Mouse (Mus musculus): Measurements from ENCODE around the gene Elk3.
A peak's percentile ranks its signal among the peaks of the same experiment; 100 is the strongest.
"Not testable (repeated sequence)": the region's sequence is repeated elsewhere in the genome, so short reads cannot be mapped to it uniquely, and the experiment has no call there.

Elk3 gene

DNA sequence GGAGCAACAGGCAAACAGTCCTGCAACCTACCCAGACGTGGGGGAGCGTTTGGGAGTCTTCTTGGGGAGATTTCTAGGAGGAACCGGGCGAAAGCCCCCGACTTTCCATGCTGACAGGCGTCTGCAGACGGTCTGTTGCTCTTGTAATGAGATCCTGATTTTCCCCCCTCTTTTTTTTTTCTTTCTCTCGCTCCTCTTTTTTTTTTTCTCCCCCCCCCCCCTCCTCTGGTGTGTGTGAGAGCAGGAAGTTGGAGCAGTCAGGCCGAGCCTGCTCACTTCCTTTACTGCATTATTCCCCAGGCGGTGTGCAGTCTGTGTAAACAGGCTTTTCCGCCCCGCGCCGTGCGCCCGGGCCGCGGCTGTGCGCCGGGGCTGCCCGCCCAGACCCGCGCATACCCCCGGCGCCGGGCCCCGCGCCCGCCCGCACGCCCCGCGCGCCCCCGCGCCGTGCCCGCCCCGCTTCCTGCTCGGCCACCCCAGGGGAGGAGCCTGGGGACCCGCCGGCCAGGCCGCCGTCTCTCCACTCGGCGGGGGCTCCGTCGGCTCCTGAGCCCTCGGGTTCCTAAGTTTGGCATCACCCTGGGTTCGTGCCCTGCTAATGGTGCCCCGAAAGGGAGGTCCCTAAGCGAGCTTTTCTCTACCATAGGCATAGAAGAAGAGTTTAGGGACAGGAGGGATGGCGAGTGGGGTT is at the start of gene Elk3:
Elk3 (minus strand) TSS at position 415 of the 691 bp plus-strand sequence.
- DNase-seq = peak; percentile 74

DNA sequence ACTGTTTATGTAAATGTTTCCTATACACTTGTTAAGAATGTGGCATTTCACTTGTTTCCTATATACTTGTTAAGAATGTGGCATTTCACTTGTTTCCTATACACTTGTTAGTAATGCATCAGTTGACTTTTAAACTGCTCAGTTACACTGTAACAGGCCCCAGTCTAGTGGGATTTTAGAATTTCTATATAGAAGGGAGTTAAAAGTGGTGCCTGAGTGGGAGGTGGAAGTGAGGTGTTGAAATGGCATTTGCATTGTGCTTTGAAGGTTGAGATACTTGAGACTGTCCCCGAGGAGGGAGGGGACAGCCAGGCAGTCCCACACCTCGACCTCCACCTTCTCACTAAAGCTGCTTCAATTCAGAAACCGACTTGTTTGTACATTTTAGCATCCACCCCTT is 49.7 kb upstream of the Elk3 start:
- DNase-seq = no peak

DNA sequence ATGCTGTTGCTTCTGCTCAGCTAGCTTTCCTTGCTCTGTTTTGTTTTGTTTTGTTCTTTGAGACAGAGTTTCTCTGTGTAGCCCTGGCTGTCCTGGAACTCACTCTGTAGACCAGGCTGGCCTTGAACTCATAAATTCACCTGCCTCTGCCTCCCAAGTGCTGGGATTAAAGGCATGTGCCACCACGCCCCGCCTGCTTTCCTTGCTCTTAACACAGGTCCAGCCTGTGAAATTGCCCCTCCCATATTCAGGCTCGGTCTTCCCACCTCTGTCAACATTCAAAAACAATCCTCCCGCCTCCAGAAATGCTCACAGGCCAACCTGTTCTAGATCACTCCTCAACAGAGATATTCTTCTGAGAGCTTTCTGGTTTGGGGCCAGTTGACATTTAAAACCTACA is 49.3 kb upstream of the Elk3 start:
- not testable (repeated sequence) for DNase-seq

DNA sequence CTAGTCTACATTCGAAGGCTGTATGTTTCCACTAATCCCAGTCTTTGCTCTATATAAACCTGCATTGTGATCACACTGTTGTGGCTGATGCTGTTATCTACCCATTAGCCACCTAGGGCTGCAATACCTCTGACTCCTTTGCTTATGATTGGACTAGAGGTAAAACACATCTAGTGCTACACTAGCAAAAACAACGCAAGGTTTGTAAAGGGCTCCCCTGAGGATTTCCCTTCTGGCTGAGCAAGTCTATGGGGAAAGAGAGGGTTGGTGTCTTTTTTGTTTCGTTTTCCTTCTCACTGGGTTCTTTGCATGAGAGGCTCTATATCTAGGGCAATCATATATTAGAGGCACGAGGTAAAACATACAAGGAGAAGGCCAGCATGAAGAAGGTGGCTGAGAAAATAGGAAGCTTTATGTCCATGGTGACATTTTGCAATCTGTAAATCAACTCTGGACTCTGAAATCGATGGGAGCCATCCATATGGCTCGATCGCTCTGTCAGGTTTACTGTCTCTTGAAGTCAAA is 48.5 kb upstream of the Elk3 start:
- peak in 1 of 2 experiments; percentile 30 for DNase-seq

DNA sequence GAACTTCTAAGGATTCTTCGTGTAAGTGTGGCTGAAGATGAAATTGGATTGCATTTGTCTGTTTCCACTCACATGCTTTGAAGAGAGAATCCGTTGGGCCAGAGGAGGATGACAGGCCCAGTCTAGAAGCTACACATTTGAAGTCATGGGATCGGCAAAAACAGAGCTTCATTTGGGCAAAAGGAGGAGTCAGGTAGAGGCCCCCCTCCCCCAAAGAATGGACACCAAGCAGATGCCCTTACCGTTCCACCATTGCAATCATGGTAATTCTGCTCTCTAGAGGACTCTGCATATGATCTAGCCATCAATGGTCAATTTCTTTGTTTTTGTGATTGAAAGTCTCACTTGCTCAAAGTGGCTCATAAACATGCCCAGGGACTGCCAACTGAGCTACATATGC is 47.9 kb upstream of the Elk3 start:
- DNase-seq = no peak

DNA sequence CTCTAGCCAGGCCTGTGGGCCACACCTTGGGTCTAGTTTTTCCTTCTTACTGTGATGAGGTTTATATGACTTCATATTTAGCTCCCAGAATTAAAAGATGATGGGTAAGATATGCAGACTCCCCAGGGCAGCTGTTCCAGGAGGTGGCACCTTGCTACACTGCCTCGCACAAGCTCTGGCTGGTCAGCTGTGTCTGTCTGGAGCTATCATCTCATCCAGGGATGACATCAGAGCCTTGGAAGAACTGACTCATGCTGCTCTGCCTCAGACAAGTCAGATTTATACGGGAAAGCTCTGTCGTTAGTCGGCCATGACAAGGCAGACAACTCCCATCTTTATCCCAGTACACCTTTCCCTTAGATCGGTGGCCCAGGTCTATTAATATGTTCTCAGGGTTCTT is 46.2 kb upstream of the Elk3 start:
- no peak for DNase-seq

DNA sequence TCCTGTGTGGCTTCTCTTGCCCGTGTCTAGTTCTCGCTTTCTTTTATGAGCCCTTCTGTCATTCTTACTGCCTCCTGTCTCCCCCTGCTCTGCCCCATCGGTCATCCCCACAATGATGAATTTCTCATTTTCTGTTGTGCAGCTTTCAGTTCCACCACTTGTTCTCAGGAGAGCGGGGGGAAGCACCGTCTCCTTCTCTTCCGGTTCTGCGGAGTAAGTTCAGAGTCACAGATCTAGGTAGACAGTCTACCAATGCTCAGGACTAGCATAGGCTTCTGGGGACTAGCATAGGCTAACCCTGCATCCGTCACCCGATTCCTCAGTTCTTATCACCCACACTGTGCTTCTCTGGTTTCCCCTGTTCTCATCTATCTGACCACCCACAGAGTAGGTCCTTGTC is 45.2 kb upstream of the Elk3 start:
- peak; percentile 55 to 57 for DNase-seq

DNA sequence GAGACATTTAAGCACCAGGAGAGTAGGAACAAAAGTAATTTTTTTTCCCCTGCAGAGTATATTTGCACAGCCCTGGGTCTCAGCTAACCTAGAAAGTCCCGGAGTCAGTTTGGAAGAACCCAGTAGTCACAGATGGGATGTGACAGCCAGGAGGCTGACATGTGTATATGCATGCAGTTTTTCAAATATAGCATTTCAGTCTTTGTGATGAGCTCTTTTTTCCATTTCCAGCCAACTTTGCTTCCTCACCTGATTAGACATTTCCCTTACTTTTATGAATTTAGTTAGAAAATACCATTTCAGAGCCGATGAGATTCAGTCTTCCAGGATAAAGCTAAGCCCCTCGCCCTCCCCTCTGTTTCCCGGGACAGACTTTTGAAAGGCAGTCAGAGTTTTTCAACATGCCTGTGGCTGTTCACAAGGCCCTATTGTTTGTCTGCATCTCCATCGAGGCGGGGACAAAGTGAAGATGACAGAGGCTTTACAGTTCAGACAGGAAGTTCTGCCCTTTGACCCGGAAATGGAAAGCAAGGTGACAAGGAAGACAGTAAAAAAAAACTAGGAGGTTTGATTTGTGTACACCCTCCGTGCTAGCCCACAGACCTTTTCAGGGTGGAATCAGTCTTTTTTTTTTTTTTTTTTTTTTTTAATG is 44.5 kb upstream of the Elk3 start:
- DNase-seq = peak; percentile 45 to 46

DNA sequence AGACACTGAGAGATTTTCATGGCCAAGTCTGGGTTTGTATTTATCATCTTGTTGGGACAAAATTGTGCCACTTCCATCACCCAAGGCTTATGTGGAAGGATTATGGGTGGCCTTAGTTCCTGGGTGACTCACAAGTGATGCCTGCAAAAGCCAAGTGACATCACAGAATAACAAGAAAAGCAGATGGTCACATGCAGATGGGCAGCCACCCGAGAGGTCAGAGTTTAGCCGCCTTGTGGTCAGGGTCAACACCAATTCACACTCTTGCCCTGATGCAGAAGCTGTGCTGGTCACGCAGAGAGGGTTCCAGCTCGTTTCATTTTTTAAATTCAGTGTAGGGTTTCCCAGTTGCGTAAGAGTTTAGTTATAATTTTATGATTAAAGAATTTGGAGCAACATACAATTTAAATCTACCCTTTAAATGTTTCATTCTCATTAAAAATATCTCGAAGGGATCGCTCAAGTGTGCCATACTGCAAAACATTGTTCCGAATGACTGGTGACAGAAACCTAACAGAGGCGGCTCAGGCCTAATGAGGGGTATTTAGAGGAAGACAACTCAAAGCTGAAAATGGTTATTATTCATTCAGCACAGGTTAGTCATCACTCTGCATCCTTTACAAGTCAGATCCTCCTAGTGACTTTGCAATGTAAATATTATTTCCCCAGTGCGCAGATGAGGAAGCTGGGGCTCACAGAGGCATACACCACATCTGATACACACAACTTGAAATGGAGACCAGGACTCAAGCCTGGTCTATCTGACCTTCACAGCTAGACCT is 42.8 kb upstream of the Elk3 start:
- DNase-seq = peak; percentile 51 to 63

DNA sequence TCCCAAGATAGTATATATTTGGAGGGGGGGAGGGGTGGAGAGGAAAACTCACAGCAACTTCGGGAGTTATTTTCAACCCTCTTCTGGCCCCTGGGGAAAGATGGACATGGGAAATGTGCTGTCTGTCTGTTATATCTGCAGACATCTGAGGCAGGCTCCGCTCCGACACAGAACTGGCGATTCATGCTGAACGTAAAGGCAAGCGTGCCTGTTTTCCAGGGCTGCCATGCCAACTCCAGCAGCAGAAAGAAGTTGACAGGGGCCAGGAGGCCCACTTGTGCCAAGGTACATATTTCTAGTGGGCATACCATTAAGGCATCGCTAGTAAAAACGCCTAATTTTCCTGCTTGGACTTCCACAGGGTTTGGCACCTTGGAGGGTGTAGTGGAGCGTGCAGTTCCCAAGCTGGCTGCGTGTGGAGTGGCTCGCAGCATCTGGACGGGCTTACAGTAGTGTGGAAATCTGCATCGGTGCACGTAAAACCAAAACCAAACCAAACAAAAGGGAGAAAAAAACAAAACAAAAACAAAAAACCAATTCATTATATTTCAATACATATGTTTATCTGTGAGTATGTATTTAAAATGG is 37.1 kb upstream of the Elk3 start:
- DNase-seq = no peak

DNA sequence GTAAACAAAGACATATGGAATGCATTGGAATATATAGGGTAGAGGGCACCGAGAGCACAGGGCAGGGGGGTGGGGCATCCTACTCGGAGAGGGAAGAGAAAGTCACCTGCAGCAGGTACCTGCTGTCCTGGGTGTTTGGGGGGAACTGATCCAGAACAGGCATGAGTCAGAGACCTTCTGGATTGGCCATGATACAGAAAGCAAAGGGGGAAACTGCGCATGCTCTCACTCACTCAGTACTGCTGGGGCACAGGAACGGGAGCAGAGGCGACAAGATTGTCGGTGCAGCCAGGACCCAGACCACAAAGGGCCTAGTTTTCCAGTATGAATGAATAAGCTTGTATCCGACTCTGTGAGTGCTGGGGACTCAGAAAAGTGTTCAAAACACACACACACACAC is 36.5 kb upstream of the Elk3 start:
- DNase-seq = peak; percentile 37 to 38

DNA sequence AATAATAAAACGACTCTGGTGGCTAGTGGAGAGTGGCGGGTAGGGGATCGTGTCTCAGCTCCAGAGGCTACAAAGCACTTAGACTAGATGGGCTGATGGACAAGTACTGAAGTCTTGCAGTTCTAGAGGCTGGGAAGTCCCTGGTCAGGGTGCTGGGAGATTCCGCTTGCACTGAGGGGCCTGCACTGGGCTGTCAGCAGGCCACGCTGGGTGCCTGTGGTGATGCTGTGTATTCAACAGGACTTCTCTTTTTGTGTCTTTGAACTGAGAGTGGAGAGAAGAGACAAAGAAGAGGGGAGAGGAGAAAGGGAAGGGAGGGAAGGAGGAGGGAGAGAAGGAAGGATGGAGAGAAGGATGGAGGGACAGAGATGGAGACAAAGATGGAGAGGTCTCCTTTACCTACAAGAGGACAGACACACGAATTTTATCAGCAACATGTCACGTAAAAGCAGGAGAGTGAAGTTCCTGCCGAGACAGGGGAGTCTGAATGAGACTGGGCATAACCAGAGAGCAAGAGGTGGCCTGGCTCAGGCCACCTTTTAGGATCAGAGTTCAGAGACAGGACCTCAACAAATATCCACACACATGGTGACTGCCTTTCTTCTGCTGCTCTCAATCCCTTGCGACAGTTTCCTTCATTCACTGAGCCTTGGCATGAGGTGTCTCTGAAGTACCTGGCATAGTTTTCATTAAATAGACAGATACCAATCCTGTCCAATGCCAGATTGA is 35.4 kb upstream of the Elk3 start:
- no peak for DNase-seq

DNA sequence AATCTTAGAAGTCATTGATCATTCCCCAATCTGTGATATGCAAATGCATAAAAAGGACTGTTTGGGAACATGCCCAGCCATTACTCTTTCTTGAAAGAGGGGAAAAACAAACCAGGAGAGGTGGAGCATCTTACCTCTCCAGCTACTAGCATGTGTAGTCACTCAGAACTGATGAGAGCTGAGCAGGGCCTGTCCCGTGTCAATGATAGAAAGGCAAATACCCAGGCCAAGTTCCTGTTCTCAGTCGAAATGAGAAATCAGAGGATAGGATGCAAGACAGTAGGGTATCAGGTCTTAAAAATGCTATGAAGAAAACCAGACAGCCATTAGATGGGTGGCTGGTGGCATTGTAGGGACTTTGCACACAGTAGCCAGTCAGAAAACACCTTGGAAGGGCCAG is 34.6 kb upstream of the Elk3 start:
- no peak for DNase-seq

DNA sequence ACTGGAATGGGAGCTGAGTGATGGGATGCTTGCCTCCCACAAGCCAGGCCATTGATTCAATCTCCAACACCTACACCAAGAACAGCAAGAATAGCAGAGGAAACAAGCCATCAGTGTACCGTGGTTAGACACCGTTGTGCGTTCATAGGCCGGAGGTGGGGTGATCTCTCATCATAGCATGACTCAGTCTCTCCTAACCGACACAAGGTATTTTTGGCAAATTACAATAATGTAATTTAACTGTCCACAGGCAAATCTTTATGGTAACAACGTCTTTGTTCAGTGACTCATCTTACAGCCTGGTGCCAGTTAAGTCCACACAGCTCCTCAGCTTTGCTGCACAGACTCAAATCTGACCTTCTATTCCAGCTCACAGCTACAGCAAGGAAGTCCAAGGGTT is 32.5 kb upstream of the Elk3 start:
- DNase-seq = no peak

DNA sequence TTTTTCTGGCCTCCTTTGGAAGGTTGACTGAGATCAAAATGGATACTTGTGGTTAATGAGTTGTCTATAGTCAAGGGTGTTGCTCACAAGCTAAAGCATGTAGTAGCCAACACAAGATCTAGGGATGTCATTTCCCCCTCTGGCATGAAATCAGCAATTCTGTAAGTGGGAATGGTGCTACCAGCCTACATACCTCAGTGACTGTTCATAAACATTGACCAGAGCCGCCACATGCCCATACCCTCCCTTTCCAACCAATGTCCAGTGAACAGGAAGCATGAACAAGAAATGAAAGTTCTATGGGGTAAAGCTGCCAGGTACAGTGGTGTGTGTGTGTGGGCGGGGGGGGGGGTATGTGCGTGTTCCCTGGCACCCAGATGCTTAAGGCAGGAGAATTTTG is 32.1 kb upstream of the Elk3 start:
- DNase-seq = no peak

DNA sequence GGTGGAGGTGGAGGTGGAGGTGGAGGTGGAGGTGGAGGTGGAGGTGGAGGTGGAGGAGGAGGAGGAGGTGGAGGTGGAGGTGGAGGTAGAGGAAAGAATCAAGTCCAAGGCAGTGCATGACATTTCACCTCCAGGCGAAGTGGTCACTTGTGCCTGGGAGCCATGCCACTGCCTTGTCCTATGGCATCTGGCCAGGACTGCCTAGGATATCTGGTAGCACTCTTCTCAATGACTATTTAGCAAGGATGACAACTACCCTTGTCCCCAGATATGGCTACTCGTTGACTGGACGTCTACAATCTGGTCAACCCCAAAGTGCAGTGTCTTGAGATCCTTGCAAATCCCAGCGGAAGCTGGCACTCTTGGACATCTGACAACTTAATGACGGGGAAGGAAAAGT is 27.6 kb upstream of the Elk3 start:
- no peak for DNase-seq

DNA sequence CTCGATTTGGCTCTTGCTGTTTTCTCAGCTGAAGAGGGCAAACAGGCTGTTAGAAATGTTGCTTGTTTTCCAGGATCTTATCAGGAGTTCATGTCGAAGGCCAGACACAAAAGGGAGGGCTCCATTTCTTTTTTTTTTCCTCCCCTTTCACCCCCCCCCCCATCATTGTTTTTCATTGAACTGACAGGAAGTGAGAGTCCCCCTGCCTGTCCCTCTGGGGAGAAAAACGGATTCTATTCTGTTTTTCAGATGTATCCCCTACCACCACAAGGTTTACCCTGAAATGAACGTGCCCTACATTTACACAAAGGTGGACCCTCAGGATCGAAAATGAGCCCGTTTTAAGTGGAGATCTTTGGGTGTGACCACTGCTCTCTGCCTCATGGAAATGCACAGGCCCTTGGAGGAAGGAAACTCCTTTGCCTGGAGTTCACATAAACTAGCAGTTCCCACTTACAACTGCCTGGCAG is 25.6 kb upstream of the Elk3 start:
- peak; percentile 36 to 41 for DNase-seq

DNA sequence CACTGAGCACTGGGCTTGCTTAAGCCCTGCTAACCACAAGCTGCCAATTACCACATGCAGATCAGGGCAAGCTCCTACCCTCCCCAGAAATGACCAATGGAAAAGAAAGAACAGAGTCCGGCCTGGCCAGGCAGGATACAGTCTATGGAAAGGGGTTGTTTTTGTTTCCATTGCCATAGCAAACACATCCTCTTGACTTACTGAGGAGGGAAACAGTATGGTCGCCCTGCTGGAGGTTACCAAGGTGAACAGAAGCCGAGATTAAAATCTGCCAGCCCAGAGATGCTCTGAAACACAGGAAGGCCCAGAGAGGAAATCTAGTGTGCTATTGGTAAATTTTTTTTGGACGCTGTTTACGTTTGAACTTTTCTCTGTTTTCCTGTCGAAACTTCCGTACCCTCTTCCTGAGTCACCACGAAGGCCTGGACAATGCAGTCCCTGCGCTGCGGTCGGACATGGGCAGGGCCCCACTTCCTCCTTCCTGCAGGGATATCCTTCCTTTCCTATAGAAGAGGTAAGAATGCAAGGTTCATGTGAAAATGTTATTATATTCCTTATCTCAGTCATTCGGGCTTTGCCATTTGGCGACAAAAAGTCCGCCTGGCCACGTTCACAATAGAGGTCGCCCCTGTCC is 25.0 kb upstream of the Elk3 start:
- peak; percentile 51 to 52 for DNase-seq

DNA sequence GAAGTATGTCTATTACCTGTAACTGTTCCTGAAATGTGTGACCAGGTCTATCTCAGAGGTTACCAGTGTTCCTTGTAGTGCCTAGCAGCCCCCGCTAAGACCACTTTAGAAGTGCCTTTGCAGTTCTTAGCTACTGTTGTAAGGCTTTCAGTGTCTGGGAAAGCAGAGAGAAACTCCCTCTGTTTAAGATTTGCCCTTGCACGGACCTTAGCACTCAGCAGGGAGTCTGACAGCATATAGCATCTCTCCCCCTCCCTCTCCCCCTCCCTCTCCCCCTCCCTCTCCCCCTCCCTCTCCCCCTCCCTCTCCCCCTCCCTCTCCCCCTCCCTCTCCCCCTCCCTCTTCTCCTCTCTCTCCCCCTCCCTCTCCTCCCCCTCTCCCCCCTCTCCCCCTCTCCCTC is 24.1 kb upstream of the Elk3 start:
- no peak for DNase-seq

DNA sequence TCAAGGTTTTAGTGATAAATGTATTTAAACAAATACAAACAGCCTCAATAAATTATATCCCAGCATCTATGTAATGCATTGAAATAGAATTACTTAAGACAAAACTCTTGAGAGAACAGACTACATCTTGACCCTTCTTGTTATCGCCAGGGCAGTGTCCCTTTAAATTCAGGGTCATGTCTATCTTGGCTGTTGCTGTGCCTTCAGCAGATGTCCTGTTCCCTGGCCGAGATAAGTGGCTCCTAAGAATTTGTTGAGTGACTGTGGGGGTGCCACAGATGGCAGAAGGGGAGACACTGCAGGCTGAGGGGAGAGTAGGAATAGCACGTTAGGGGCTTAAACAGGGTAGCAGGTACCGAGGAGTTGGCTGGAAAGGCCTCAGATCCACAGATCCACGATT is 22.3 kb upstream of the Elk3 start:
- DNase-seq = no peak

DNA sequence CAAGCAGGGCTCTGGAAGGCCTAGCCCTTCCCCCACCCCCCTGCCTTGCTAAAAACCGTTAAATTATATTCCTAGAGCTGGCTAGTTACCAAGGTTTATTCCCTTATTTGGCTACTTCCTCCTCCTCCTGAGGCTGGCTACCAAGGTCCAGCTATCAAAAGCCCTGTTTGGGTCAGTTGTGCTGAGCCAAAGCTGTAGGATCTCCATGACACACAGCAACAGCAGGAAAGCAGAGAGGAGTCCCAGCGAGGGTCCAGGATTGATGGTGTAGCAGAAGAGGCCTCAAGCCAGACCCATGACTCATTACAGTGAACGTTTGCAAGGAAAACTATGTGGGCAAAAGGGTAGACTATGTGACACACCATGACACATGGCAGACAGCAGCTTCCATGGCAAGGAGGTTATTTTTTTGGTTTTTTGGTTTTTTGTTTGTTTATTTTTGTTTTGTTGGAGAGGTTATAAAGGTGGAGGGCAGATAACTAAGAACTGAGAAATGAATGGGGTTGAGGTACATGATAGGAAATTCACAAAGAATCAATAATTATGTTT is 21.4 kb upstream of the Elk3 start:
- DNase-seq = no peak

DNA sequence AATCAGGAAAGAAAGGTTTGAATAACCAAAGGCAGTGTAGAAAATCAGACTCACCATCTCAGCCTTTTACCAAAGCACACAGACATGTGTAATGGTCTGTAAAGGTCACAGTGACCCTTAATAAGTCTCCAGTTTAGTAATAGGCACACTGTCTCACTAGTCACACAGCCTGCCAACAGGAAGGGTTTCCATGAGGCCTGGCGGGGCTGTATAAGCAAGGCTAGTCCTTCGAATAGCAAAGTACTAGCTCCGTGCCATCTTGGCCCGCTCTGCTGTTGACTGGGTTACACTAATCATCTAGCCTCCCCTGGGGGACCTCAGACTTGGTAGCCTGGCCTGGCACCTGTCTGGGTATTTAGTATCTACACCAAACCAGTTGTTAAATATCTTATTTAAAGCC is 20.6 kb upstream of the Elk3 start:
- DNase-seq = no peak
